Mouse (Mus musculus) cerebellum, adult 2 months (tissue): Measurements from ENCODE around the gene Agpat1. TPM values are rescaled to one million over a fixed set of nuclear protein-coding genes. Genes with fewer than 3 reads are reported as not detected.

Experiments
- DNase-seq, 2 experiments: peaks; one replicate each; pipeline ENCODE4 v3.0.0; 2021
- H3K27ac ChIP-seq: fragments of 200-500 bp; 2 replicates; pipeline ENCODE4 v1.5.1; 2012; ENCODE audit warnings: low read length, control low read depth, inconsistent platforms; ENCODE audit not compliant: insufficient read depth
- H3K27me3 ChIP-seq: fragments of 200-500 bp; 2 replicates; pipeline ENCODE4 v1.6.1; 2012; ENCODE audit warnings: inconsistent platforms, mild to moderate bottlenecking, low read length, moderate library complexity; ENCODE audit not compliant: control insufficient read depth, insufficient read depth
- H3K4me1 ChIP-seq: fragments of 200-500 bp; 2 replicates; pipeline ENCODE4 v1.6.1; 2011; ENCODE audit warnings: low read length; ENCODE audit not compliant: control insufficient read depth, insufficient read depth
- H3K4me3 ChIP-seq: fragments of 200-500 bp; replicated peaks from 2 replicates; pipeline ENCODE3; 2011; ENCODE audit warnings: mild to moderate bottlenecking, low read depth, low read length, control low read depth; ENCODE audit not compliant: insufficient read depth
- CTCF ChIP-seq: fragments of 200-500 bp; IDR thresholded peaks from 2 replicates; pipeline ENCODE4 v1.5.1; 2011; ENCODE audit warnings: low read depth, mild to moderate bottlenecking, control low read depth, low read length, moderate library complexity, borderline replicate concordance; ENCODE audit not compliant: insufficient read depth
- POLR2A ChIP-seq: fragments of 200-500 bp; IDR thresholded peaks from 2 replicates; pipeline ENCODE4 v1.6.1; 2011; ENCODE audit warnings: low read length, control low read depth, borderline replicate concordance; ENCODE audit not compliant: insufficient read depth
- WGBS: fragments of 180-500 bp; shearing (Covaris S2); methylation state at CpG from one replicate; pipeline ENCODE4 v1.1.7; 2018; 5-methylcytosine and 5-hydroxymethylcytosine counted together
- polyA plus RNA-seq: library from polyadenylated mRNA; depleted of rRNA; stranded (reverse); fragments of >200 nt; gene quantifications from 2 replicates; pipeline ENCODE4 v1.2.3, GENCODE M21; 2012

The Agpat1 gene
- polyA plus RNA-seq, 1 experiment: 172 TPM

DNA sequence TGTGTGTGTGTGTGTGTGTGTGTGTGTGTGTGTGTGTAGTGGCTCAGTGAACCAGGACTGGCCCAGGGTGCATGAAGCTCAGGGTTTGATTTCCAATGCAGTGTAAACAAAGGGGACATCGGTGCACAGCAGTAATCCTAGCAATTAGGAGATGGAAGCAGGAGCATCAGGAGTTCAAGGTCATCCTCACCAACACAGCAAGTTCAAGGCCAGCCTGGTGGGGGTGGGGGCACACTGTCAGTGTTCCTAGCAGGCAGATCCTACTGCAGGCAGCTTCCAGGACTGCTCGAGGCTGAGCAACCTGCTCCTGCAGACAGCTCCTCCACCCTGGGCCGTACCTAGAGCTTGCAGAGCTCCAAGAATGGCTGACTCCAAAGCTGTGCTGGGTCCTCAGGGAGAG, 41.5 kb upstream of the Agpat1 start:
- no peaks in the 10 kb centered on the region for H3K4me1 ChIP-seq
- DNase-seq: no peak
- TF ChIP-seq CTCF (0 out of 2 replicates have a peak, but pooled peaks have one; percentile 3), POLR2A (no peak)
- no peak overlapping the region for H3K4me3 ChIP-seq
- no peak overlapping the region for H3K27ac ChIP-seq
- 59% methylated on average over 3 of the region's 3 CpGs for WGBS
- H3K27me3 ChIP-seq: no peaks in the 10 kb centered on the region

- no peak for DNase-seq
- WGBS: 78% methylated on average over 11 of the region's 11 CpGs
- Histone ChIP-seq H3K4me1 (no peaks in the 10 kb centered on the region), H3K27ac (no peak overlapping the region), H3K4me3 (no peak overlapping the region), H3K27me3 (no peaks in the 10 kb centered on the region)
- no peak for TF ChIP-seq POLR2A
- no peak for TF ChIP-seq CTCF
Observed at GRCm38 (mm10) chr17:34563354-34563753, 40.7 kb upstream of the Agpat1 start.

GRCm38 (mm10) chr17:34564003-34564421, 40.0 kb upstream of the Agpat1 start, which contains the start of gene Notch4:
Notch4 (plus strand) TSS chr17:34564268.
- Histone ChIP-seq H3K4me3 (no peak within 1 kb of the TSS), H3K4me1 (no peaks in the 10 kb centered on the region), H3K27me3 (no peaks in the 10 kb centered on the region), H3K27ac (peak within 1 kb of the TSS; percentile 33; the same call in 1 of the 2 replicates)
- WGBS: 28% methylated on average over 6 of the region's 6 CpGs
- no peak for TF ChIP-seq POLR2A
- no peak for TF ChIP-seq CTCF
- DNase-seq: no peak

GRCm38 (mm10) chr17:34564796-34565195, 39.3 kb upstream of the Agpat1 start:
- 52% methylated on average over 3 of the region's 3 CpGs for WGBS
- Histone ChIP-seq H3K4me1 (no peaks in the 10 kb centered on the region), H3K27ac (peak overlapping the region; percentile 33; the same call in 1 of the 2 replicates), H3K27me3 (no peaks in the 10 kb centered on the region), H3K4me3 (no peak overlapping the region)
- TF ChIP-seq CTCF: no peak
- TF ChIP-seq POLR2A: no peak
- no peak for DNase-seq

DNA sequence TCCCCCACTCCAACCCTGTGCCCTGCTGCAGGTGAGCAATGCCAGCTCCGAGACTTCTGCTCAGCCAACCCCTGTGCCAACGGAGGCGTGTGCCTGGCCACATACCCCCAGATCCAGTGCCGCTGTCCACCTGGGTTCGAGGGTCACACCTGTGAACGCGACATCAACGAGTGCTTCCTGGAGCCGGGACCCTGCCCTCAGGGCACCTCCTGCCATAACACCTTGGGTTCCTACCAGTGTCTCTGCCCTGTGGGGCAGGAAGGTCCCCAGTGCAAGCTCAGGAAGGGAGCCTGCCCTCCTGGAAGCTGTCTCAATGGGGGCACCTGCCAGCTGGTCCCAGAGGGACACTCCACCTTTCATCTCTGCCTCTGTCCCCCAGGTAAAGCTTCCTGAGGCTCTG, 36.8 kb upstream of the Agpat1 start:
- DNase-seq: no peak
- TF ChIP-seq CTCF (no peak), POLR2A (no peak)

GRCm38 (mm10) chr17:34568421-34568820, 35.6 kb upstream of the Agpat1 start:
- H3K4me3 ChIP-seq: no peak overlapping the region
- 41% methylated on average over 13 of the region's 13 CpGs for WGBS
- H3K27ac ChIP-seq: no peak overlapping the region
- TF ChIP-seq CTCF (no peak), POLR2A (no peak)
- no peak for DNase-seq
- H3K4me1 ChIP-seq: no peaks in the 10 kb centered on the region
- H3K27me3 ChIP-seq: no peaks in the 10 kb centered on the region

More for the DNA sequence above, 36.8 kb upstream of the Agpat1 start:
- Histone ChIP-seq H3K4me1 (no peaks in the 10 kb centered on the region), H3K27me3 (no peaks in the 10 kb centered on the region), H3K27ac (no peak overlapping the region), H3K4me3 (no peak overlapping the region)
- 64% methylated on average over 9 of the region's 9 CpGs for WGBS

GRCm38 (mm10) chr17:34569919-34570318, 34.1 kb upstream of the Agpat1 start:
- no peaks in the 10 kb centered on the region for H3K27me3 ChIP-seq
- H3K4me1 ChIP-seq: no peaks in the 10 kb centered on the region
- WGBS: 64% methylated on average over 4 of the region's 4 CpGs
- TF ChIP-seq POLR2A: no peak
- no peak for TF ChIP-seq CTCF
- H3K4me3 ChIP-seq: no peak overlapping the region
- DNase-seq: no peak
- no peak overlapping the region for H3K27ac ChIP-seq

- no peaks in the 10 kb centered on the region for H3K4me1 ChIP-seq
- H3K27me3 ChIP-seq: no peaks in the 10 kb centered on the region
- no peak overlapping the region for H3K4me3 ChIP-seq
- 14% methylated on average over 5 of the region's 5 CpGs for WGBS
- no peak for TF ChIP-seq POLR2A
- TF ChIP-seq CTCF: peak; percentile 43; the same call in 1 of the 2 replicates
- H3K27ac ChIP-seq: no peak overlapping the region
- no peak for DNase-seq
Observed at GRCm38 (mm10) chr17:34571875-34572274, 32.2 kb upstream of the Agpat1 start.
